Mouse (Mus musculus) heart, embryonic 12.5 days (tissue): ENCODE data around the gene Gm7102. TPM values are rescaled to one million over a fixed set of nuclear protein-coding genes. Genes with fewer than 3 reads are reported as not detected.

Experiments
- ATAC-seq: fragments of 200-750 bp; cut with Nextera tagmentation; 2 replicates; pipeline ENCODE4 v1.8.0; 2017; ENCODE audit warnings: moderate TSS enrichment, moderate library complexity; ENCODE audit not compliant: insufficient number of reproducible peaks, low FRiP score
- H3K27ac ChIP-seq: fragments of 300-500 bp; sonication (generic); 2 replicates; pipeline ENCODE4 v1.5.1; 2016; ENCODE audit warnings: mild to moderate bottlenecking, moderate library complexity; ENCODE audit not compliant: poor library complexity, severe bottlenecking
- H3K27me3 ChIP-seq: fragments of 300-500 bp; sonication (generic); replicated peaks from 2 replicates; pipeline ENCODE4 v1.6.1; 2016; ENCODE audit warnings: mild to moderate bottlenecking, moderate library complexity
- H3K36me3 ChIP-seq: fragments of 300-500 bp; sonication (generic); 2 replicates; pipeline ENCODE4 v1.6.1; 2016; ENCODE audit warnings: mild to moderate bottlenecking, moderate library complexity
- H3K4me1 ChIP-seq: fragments of 300-500 bp; sonication (generic); replicated peaks from 2 replicates; pipeline ENCODE4 v1.6.1; 2016; ENCODE audit warnings: mild to moderate bottlenecking
- H3K4me2 ChIP-seq: fragments of 300-500 bp; sonication (generic); 2 replicates; pipeline ENCODE4 v1.6.1; 2016; ENCODE audit warnings: mild to moderate bottlenecking, moderate library complexity
- H3K4me3 ChIP-seq: fragments of 300-500 bp; sonication (generic); 2 replicates; pipeline ENCODE4 v1.5.1; 2016; ENCODE audit warnings: mild to moderate bottlenecking
- H3K9ac ChIP-seq: fragments of 300-500 bp; sonication (generic); 2 replicates; pipeline ENCODE4 v1.6.1; 2016; ENCODE audit warnings: mild to moderate bottlenecking, moderate library complexity
- H3K9me3 ChIP-seq: fragments of 300-500 bp; sonication (generic); replicated peaks from 2 replicates; pipeline ENCODE4 v1.6.1; 2016; ENCODE audit warnings: mild to moderate bottlenecking, moderate library complexity
- WGBS: fragments of 180-500 bp; shearing (Covaris S2); methylation state at CpG from one replicate; pipeline ENCODE4 v1.1.7; 2016; 5-methylcytosine and 5-hydroxymethylcytosine counted together
- polyA plus RNA-seq: library from polyadenylated mRNA; unstranded; fragments of >200 nt; fragmentation: Nextera tagmentation; extraction: Ambion mirVana; gene quantifications from 2 replicates; pipeline ENCODE4 v1.2.1, GENCODE M21; 2016

Gm7102 gene
- polyA plus RNA-seq, 1 experiment from 2014 or later: 0.11 TPM

DNA sequence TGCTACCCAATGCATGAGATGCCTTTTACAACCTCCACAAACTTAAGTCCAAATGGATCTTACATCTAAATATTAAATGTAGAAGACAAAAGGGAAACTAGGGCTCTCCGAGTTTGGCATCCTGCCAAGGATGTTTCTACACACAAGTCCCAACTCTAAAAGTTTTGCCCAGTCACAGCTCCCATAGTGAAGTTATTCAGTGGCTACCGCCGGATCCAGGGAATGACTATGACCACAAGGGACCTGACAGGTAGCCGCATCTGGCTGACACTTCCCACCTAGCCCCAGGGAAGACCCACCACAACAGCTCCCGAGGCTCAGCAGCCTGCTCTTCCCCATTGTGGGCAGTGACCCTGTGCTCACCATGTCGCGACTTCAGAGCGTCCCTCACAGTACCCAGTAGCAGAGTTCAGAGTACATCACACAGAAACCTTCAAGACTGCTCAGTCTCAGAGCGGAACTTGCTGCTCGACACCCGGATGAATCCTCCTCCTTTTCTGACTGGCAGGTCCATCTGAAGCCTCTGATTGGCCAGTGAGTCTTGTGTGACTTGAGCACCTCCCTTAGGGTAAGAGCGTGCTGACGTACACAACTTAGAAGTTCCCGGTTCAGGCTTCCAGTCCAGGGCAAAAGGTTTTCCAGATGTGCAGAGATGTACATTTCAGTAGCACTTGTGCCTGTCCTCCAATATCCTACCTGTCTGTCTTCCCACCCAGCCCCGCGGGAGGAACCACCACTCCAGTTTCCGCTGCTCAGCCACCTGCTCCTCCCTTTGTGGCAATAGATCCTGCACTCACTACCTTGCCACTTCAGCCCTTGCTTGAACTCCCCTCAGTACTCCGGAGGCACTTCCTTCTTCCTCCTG is 35.5 kb downstream of the Gm7102 start, which contains the start of gene Zfp950:
Gene Zfp950 (minus strand): TSS at position 499 of the 865 bp plus-strand sequence.
- 1% methylated on average over 18 of the region's 18 CpGs for WGBS
- H3K27me3 ChIP-seq: no peaks in the 10 kb centered on the region
- H3K27ac ChIP-seq: peak within 1 kb of the TSS; percentile 62; the same call in 1 of the 2 replicates
- no peaks in the 10 kb centered on the region for H3K9me3 ChIP-seq
- H3K9ac ChIP-seq: peak within 1 kb of the TSS; percentile 92
- H3K4me3 ChIP-seq: peak within 1 kb of the TSS; percentile 95
- H3K4me2 ChIP-seq: peak within 1 kb of the TSS; percentile 78
- peak; percentile 98 for ATAC-seq
- H3K36me3 ChIP-seq: peaks cover 6% of the 10 kb centered on the region; the same call in 1 of the 2 replicates
- H3K4me1 ChIP-seq: peaks cover 6% of the 10 kb centered on the region

DNA sequence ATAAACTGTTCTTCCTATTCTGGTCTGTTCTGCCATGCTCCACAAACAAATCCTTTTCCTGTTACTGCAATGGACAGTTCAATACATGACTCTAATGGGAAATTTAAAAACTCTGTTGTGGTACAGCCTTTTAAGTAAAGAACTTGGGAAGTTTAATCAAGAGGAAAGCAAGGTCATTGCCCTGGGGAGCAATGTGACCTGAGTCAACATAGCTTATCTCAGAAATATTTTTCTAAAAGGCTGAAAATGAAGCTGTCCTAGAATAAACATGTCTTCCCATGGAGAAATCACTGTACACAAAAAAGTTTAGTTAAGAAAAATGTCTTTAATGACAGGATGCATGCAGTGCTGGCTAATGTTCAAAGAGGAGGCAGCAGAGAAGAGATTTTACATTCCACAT is 37.5 kb downstream of the Gm7102 start:
- Histone ChIP-seq H3K9me3 (no peaks in the 10 kb centered on the region), H3K4me2 (no peak overlapping the region), H3K4me1 (peaks cover 6% of the 10 kb centered on the region), H3K36me3 (peaks cover 9% of the 10 kb centered on the region; the same call in 1 of the 2 replicates), H3K4me3 (no peak overlapping the region), H3K9ac (no peak overlapping the region), H3K27me3 (no peaks in the 10 kb centered on the region), H3K27ac (no peak overlapping the region)
- ATAC-seq: no peak

DNA sequence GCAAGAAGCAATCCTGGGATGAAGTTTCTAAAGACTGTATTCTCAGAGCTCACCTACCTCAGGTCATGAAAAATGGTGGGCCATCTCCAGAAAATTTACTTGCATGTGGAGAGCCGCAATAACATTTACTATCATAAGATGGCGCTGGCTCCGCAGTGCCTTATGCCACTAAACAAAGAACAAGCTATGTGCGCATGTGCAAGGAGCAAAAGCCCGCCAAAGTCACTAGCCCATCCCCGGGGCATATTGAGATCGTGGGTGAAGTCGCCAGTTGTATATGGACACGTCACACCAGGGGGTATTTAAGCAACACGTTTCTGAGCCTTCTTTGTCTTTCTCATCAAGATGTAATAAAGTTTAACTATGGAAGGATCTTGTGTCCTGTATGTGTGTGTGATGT is 45.0 kb downstream of the Gm7102 start:
- Histone ChIP-seq H3K4me3 (no peak overlapping the region), H3K4me2 (no peak overlapping the region), H3K27ac (no peak overlapping the region), H3K9me3 (no peaks in the 10 kb centered on the region), H3K27me3 (no peaks in the 10 kb centered on the region), H3K36me3 (peaks cover 36% of the 10 kb centered on the region), H3K4me1 (no peaks in the 10 kb centered on the region), H3K9ac (no peak overlapping the region)
- WGBS: 87% methylated on average over 10 of the region's 10 CpGs
- ATAC-seq: no peak

Other genes with a start within 250 kb of the Gm7102 start
- 29.7 and 31.0 TPM in 2 replicates for gene Zfp950, start 35.5 kb downstream of the Gm7102 start, polyA plus RNA-seq
- gene Gm6020, start 7.6 kb upstream of the Gm7102 start, polyA plus RNA-seq: not detected in 2 replicates
- 35.7 and 39.5 TPM in 2 replicates for gene Csf2ra, start 52.1 kb upstream of the Gm7102 start, polyA plus RNA-seq
- gene Gm21060, start 120.8 kb upstream of the Gm7102 start, polyA plus RNA-seq: not detected in 2 replicates